Mouse (Mus musculus) monocyte, adult 5-6 weeks (primary cell): ENCODE data around the gene Apoa1. TPM values are rescaled to one million over a fixed set of nuclear protein-coding genes. Genes with fewer than 3 reads are reported as not detected.

Experiments
- ATAC-seq: fragments of 153-309, 156-312 bp; replicated peaks from 2 replicates; pipeline ENCODE4 v1.8.0; 2017; ENCODE audit warnings: mild to moderate bottlenecking; ENCODE audit not compliant: low TSS enrichment, insufficient number of reproducible peaks, severe bottlenecking, poor library complexity, low FRiP score
- total RNA-seq: library from RNA; stranded (forward); fragments of 200-1000, 200-491, 200-594 nt; gene quantifications from 3 replicates; pipeline ENCODE4 v1.2.3, GENCODE M21; 2017

Gene Apoa1
- total RNA-seq, 1 experiment from 2014 or later = not detected

- no peak for ATAC-seq
Observed at GRCm38 (mm10) chr9:46214276-46214675, 14.1 kb upstream of the Apoa1 start.

GRCm38 (mm10) chr9:46214946-46215337 is 13.4 kb upstream of the Apoa1 start:
- ATAC-seq = no peak

GRCm38 (mm10) chr9:46215338-46216322 is 12.8 kb upstream of the Apoa1 start:
- ATAC-seq = no peak

GRCm38 (mm10) chr9:46216744-46217470 is 11.5 kb upstream of the Apoa1 start:
- no peak for ATAC-seq

GRCm38 (mm10) chr9:46218176-46218575 is 10.2 kb upstream of the Apoa1 start:
- ATAC-seq = no peak

GRCm38 (mm10) chr9:46223090-46223489 is 5.3 kb upstream of the Apoa1 start:
- no peak for ATAC-seq

GRCm38 (mm10) chr9:46224101-46224500 is 4.3 kb upstream of the Apoa1 start:
- no peak for ATAC-seq

GRCm38 (mm10) chr9:46224945-46225660 is 3.3 kb upstream of the Apoa1 start:
- no peak for ATAC-seq

- no peak for ATAC-seq
Observed at GRCm38 (mm10) chr9:46227064-46227614, 1.2 kb upstream of the Apoa1 start.

- no peak; the same call in 1 of the 2 replicates for ATAC-seq
Observed at GRCm38 (mm10) chr9:46229573-46230449, 1.4 kb downstream of the Apoa1 start.

GRCm38 (mm10) chr9:46230450-46230975 is 2.1 kb downstream of the Apoa1 start:
- no peak for ATAC-seq

- ATAC-seq = no peak
Observed at GRCm38 (mm10) chr9:46235196-46235595, 6.8 kb downstream of the Apoa1 start.

- ATAC-seq = no peak
Observed at GRCm38 (mm10) chr9:46235596-46235648, 7.0 kb downstream of the Apoa1 start, which contains the start of gene Apoc3. Apoc3 (minus strand) TSS chr9:46235636.

- ATAC-seq = no peak
Observed at GRCm38 (mm10) chr9:46235649-46236048, 7.3 kb downstream of the Apoa1 start.

- no peak for ATAC-seq
Observed at GRCm38 (mm10) chr9:46238850-46239249, 10.5 kb downstream of the Apoa1 start.

- ATAC-seq = no peak
Observed at GRCm38 (mm10) chr9:46240526-46241153, 12.3 kb downstream of the Apoa1 start, which contains the start of gene Apoa4. Apoa4 (plus strand) TSS chr9:46240696.

GRCm38 (mm10) chr9:46241818-46242217 is 13.4 kb downstream of the Apoa1 start:
- ATAC-seq = no peak

GRCm38 (mm10) chr9:46243122-46243521 is 14.7 kb downstream of the Apoa1 start:
- no peak for ATAC-seq
